Mouse (Mus musculus) midbrain, embryonic 11.5 days (tissue): ENCODE measurements around the gene Caskin2. TPM values are rescaled to one million over a fixed set of nuclear protein-coding genes. Genes with fewer than 3 reads are reported as not detected.

ENCODE experiments used
- ATAC-seq: fragments of 200-750 bp; cut with Nextera tagmentation; 2 replicates; pipeline ENCODE4 v1.8.0; 2017; ENCODE audit warnings: moderate TSS enrichment, moderate library complexity; ENCODE audit not compliant: low FRiP score
- DNase-seq: peaks from one replicate; pipeline ENCODE4 v3.0.0; 2015; ENCODE audit warnings: low spot score; ENCODE audit errors: missing footprints
- H3K27ac ChIP-seq: fragments of 300-500 bp; sonication (generic); 2 replicates; pipeline ENCODE4 v1.5.1; 2014; ENCODE audit warnings: low read depth, low read length
- H3K27me3 ChIP-seq: fragments of 300-500 bp; sonication (generic); 2 replicates; pipeline ENCODE4 v1.6.1; 2014; ENCODE audit warnings: mild to moderate bottlenecking, low read length, moderate library complexity, mixed read lengths; ENCODE audit not compliant: control insufficient read depth, insufficient read depth
- H3K36me3 ChIP-seq: fragments of 300-500 bp; sonication (generic); 2 replicates; pipeline ENCODE4 v1.6.1; 2014; ENCODE audit warnings: mild to moderate bottlenecking, low read length, moderate library complexity, mixed read lengths; ENCODE audit not compliant: control insufficient read depth, insufficient read depth
- H3K4me1 ChIP-seq: fragments of 300-500 bp; sonication (generic); 2 replicates; pipeline ENCODE4 v1.6.1; 2014; ENCODE audit warnings: low read length; ENCODE audit not compliant: control insufficient read depth, insufficient read depth
- H3K4me2 ChIP-seq: fragments of 300-500 bp; sonication (generic); 2 replicates; pipeline ENCODE4 v1.6.1; 2014; ENCODE audit warnings: mild to moderate bottlenecking, moderate library complexity
- H3K4me3 ChIP-seq: fragments of 300-500 bp; sonication (generic); 2 replicates; pipeline ENCODE4 v1.5.1; 2014; ENCODE audit warnings: low read depth, low read length
- H3K9ac ChIP-seq: fragments of 300-500 bp; sonication (generic); 2 replicates; pipeline ENCODE4 v1.6.1; 2014; ENCODE audit warnings: low read length
- H3K9me3 ChIP-seq: fragments of 300-500 bp; sonication (generic); 2 replicates; pipeline ENCODE4 v1.6.1; 2016; ENCODE audit warnings: low read length; ENCODE audit not compliant: control insufficient read depth
- WGBS: fragments of 180-500 bp; shearing (Covaris S2); extraction: QIAGEN DNeasy Blood & Tissue Kit; methylation state at CpG from one replicate; pipeline ENCODE4 v1.1.7; 2014; 5-methylcytosine and 5-hydroxymethylcytosine counted together
- polyA plus RNA-seq: library from polyadenylated mRNA; unstranded; fragments of >200 nt; fragmentation: Nextera tagmentation; extraction: Ambion mirVana; gene quantifications from 2 replicates; pipeline ENCODE4 v1.2.1, GENCODE M21; 2014

Gene Caskin2
- polyA plus RNA-seq, 1 experiment from 2014 or later = 11.7 TPM

- Histone ChIP-seq H3K36me3 (peaks cover 34% of the 10 kb centered on the region), H3K4me2 (no peak overlapping the region), H3K4me1 (no peaks in the 10 kb centered on the region; the same call in 1 of the 2 replicates), H3K9ac (no peak overlapping the region), H3K27ac (no peak overlapping the region), H3K9me3 (no peaks in the 10 kb centered on the region), H3K27me3 (no peaks in the 10 kb centered on the region), H3K4me3 (no peak overlapping the region)
- no peak for ATAC-seq
- 93% methylated on average over 18 of the region's 18 CpGs for WGBS
- DNase-seq = no peak
These were observed 12.5 kb downstream of the Caskin2 start for GRCm38 (mm10) chr11:115800981-115801380.

- 86% methylated on average over 9 of the region's 9 CpGs for WGBS
- no peak for DNase-seq
- H3K36me3 ChIP-seq = peaks cover 33% of the 10 kb centered on the region
These were observed 15.8 kb downstream of the Caskin2 start for GRCm38 (mm10) chr11:115797665-115798064.

GRCm38 (mm10) chr11:115796898-115797297, 16.5 kb downstream of the Caskin2 start:
- ATAC-seq (no peak), DNase-seq (no peak)
- H3K4me2 ChIP-seq = no peak overlapping the region
- H3K27me3 ChIP-seq = no peaks in the 10 kb centered on the region
- H3K4me1 ChIP-seq = no peaks in the 10 kb centered on the region
- WGBS = 86% methylated on average over 15 of the region's 15 CpGs
- H3K9ac ChIP-seq = no peak overlapping the region
- H3K4me3 ChIP-seq = no peak overlapping the region
- H3K36me3 ChIP-seq = peaks cover 39% of the 10 kb centered on the region
- H3K9me3 ChIP-seq = no peaks in the 10 kb centered on the region
- H3K27ac ChIP-seq = no peak overlapping the region

More at GRCm38 (mm10) chr11:115797665-115798064, 15.8 kb downstream of the Caskin2 start:
- H3K4me2 ChIP-seq = no peak overlapping the region
- no peak overlapping the region for H3K4me3 ChIP-seq
- no peaks in the 10 kb centered on the region for H3K27me3 ChIP-seq
- H3K9ac ChIP-seq = no peak overlapping the region
- no peaks in the 10 kb centered on the region for H3K9me3 ChIP-seq
- no peak for ATAC-seq
- no peaks in the 10 kb centered on the region; the same call in 1 of the 2 replicates for H3K4me1 ChIP-seq
- H3K27ac ChIP-seq = no peak overlapping the region

- Histone ChIP-seq H3K4me1 (no peaks in the 10 kb centered on the region), H3K4me3 (no peak overlapping the region), H3K36me3 (peaks cover 38% of the 10 kb centered on the region), H3K27me3 (no peaks in the 10 kb centered on the region), H3K4me2 (no peak overlapping the region), H3K27ac (no peak overlapping the region), H3K9me3 (no peaks in the 10 kb centered on the region), H3K9ac (no peak overlapping the region)
- ATAC-seq (no peak), DNase-seq (no peak)
- 86% methylated on average over 14 of the region's 14 CpGs for WGBS
These were observed 21.1 kb downstream of the Caskin2 start for GRCm38 (mm10) chr11:115792353-115792752.

- no peaks in the 10 kb centered on the region for H3K4me1 ChIP-seq
- H3K27ac ChIP-seq = no peak overlapping the region
- H3K27me3 ChIP-seq = no peaks in the 10 kb centered on the region
- no peak for DNase-seq
- peaks cover 38% of the 10 kb centered on the region for H3K36me3 ChIP-seq
- no peak overlapping the region for H3K4me2 ChIP-seq
- no peaks in the 10 kb centered on the region for H3K9me3 ChIP-seq
- WGBS = 95% methylated on average over 16 of the region's 16 CpGs
- ATAC-seq = no peak
- no peak overlapping the region for H3K4me3 ChIP-seq
- no peak overlapping the region for H3K9ac ChIP-seq
These were observed 21.5 kb downstream of the Caskin2 start for GRCm38 (mm10) chr11:115791919-115792318.

- Histone ChIP-seq H3K27ac (no peak overlapping the region), H3K27me3 (no peaks in the 10 kb centered on the region), H3K9me3 (no peaks in the 10 kb centered on the region), H3K4me3 (no peak overlapping the region), H3K4me1 (peaks cover 6% of the 10 kb centered on the region), H3K9ac (no peak overlapping the region), H3K4me2 (no peak overlapping the region), H3K36me3 (peaks cover 34% of the 10 kb centered on the region)
- ATAC-seq (no peak), DNase-seq (no peak)
- WGBS = 95% methylated on average over 7 of the region's 7 CpGs
These were observed 23.7 kb downstream of the Caskin2 start for GRCm38 (mm10) chr11:115789787-115790186.

- no peak for DNase-seq
- Histone ChIP-seq H3K36me3 (peaks cover 14% of the 10 kb centered on the region; the same call in 1 of the 2 replicates), H3K27ac (no peak overlapping the region), H3K4me1 (peaks cover 16% of the 10 kb centered on the region), H3K9ac (no peak overlapping the region), H3K4me3 (no peak overlapping the region), H3K9me3 (no peaks in the 10 kb centered on the region), H3K27me3 (no peaks in the 10 kb centered on the region), H3K4me2 (no peak overlapping the region)
- WGBS = 72% methylated on average over 6 of the region's 6 CpGs
- no peak for ATAC-seq
These were observed 27.0 kb downstream of the Caskin2 start for GRCm38 (mm10) chr11:115786473-115786872.

- DNase-seq (peak; percentile 95), ATAC-seq (peak; percentile 62)
- Histone ChIP-seq H3K4me3 (peak overlapping the region; percentile 1; the same call in 1 of the 2 replicates), H3K27me3 (no peaks in the 10 kb centered on the region), H3K4me1 (peaks cover 51% of the 10 kb centered on the region), H3K4me2 (peak overlapping the region; percentile 35), H3K27ac (peak overlapping the region; percentile 84), H3K36me3 (no peaks in the 10 kb centered on the region), H3K9me3 (no peaks in the 10 kb centered on the region), H3K9ac (peak overlapping the region; percentile 33; the same call in 1 of the 2 replicates)
- WGBS = 8% methylated on average over 20 of the region's 20 CpGs
These were observed 33.0 kb downstream of the Caskin2 start for GRCm38 (mm10) chr11:115780141-115781070.

GRCm38 (mm10) chr11:115779038-115779571, 34.3 kb downstream of the Caskin2 start:
- peak overlapping the region; percentile 84 for H3K27ac ChIP-seq
- WGBS = 9% methylated on average over 9 of the region's 9 CpGs
- ATAC-seq (peak; percentile 89), DNase-seq (peak; percentile 92)
- H3K36me3 ChIP-seq = no peaks in the 10 kb centered on the region
- H3K4me2 ChIP-seq = peak overlapping the region; percentile 35
- H3K27me3 ChIP-seq = no peaks in the 10 kb centered on the region
- H3K4me3 ChIP-seq = no peak overlapping the region
- H3K9ac ChIP-seq = peak overlapping the region; percentile 39
- peaks cover 54% of the 10 kb centered on the region for H3K4me1 ChIP-seq
- H3K9me3 ChIP-seq = no peaks in the 10 kb centered on the region
